Mouse (Mus musculus): ENCODE data around the gene Sulf2.

DNA sequence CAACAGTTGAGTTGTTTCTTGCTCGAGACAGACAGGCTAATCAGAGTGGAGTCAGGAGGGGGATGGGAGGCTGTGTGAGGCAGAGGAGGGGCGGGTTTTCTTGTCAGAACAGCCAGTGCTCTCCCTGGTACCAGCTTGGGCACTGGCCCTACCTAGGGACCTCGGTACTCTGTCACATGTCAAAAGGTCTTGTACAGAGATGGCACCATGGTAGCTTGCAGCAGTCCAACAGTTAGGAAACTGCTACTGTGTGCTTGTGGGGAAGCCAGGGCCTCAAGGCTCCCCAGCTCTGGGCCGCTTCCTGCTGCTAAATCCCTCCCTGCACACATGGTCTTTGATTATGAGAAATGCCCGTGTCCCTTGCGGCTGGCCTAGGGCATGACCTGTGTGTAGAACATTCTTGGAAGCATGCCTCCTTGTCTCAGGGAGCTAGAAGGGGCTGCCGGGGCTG lies 65.3 kb downstream of the Sulf2 start:
- no peak for TF ChIP-seq CTCF (IDR thresholded peaks at IDR 0.05 in 2 of 3, conservative IDR thresholded peaks at IDR 0.05 in 1 of 3; ENCODE audit: control insufficient read depth in 1 of 3, insufficient read depth in 1 of 3, low read depth in 2 of 3, low read length in 3 of 3, poor library complexity in 1 of 3, severe bottlenecking in 1 of 3)
- no peak for TF ChIP-seq EP300 (IDR thresholded peaks at IDR 0.05; ENCODE audit: low read depth in 1 of 2, low read length in 2 of 2)
- TF ChIP-seq HCFC1 (IDR thresholded peaks at IDR 0.05; ENCODE audit: low read depth, low read length), result no peak
- TF ChIP-seq JUND (IDR thresholded peaks at IDR 0.05; ENCODE audit: low read depth, low read length), result no peak
- no peak for TF ChIP-seq CHD2 (IDR thresholded peaks at IDR 0.05; ENCODE audit: low read length)
- TF ChIP-seq POLR2A (IDR thresholded peaks at IDR 0.05; ENCODE audit: control insufficient read depth in 1 of 2, insufficient read depth in 1 of 2, low read depth in 1 of 2, low read length in 2 of 2, poor library complexity in 1 of 2), result no peak
- TF ChIP-seq SIN3A (IDR thresholded peaks at IDR 0.05; ENCODE audit: low read length), result no peak
- TF ChIP-seq ZNF384 (IDR thresholded peaks at IDR 0.05; ENCODE audit: low read depth, low read length), result no peak
- TF ChIP-seq MYC (IDR thresholded peaks at IDR 0.05; ENCODE audit: low read depth, low read length), result no peak
- no peak for TF ChIP-seq NELFE (IDR thresholded peaks at IDR 0.05; ENCODE audit: low read depth, low read length)
- no peak for TF ChIP-seq E2F4 (IDR thresholded peaks at IDR 0.05; ENCODE audit: borderline replicate concordance, low read depth, low read length)
